Mouse (Mus musculus) embryonic fibroblast, embryonic 13.5 days (primary cell): ENCODE data around the gene Ndel1. TPM values are rescaled to one million over a fixed set of nuclear protein-coding genes. Genes with fewer than 3 reads are reported as not detected.

Source experiments
- H3K27ac ChIP-seq: 2 replicates; pipeline ENCODE4 v1.5.1; 2012; ENCODE audit warnings: low read length, control low read depth, inconsistent platforms; ENCODE audit not compliant: insufficient read depth
- H3K4me1 ChIP-seq: 2 replicates; pipeline ENCODE4 v1.6.1; 2011; ENCODE audit warnings: low read length; ENCODE audit not compliant: control insufficient read depth, insufficient read depth
- H3K4me3 ChIP-seq: 2 replicates; pipeline ENCODE4 v1.5.1; 2011; ENCODE audit warnings: mild to moderate bottlenecking, control low read depth, low read length; ENCODE audit not compliant: insufficient read depth
- CTCF ChIP-seq: IDR thresholded peaks from 2 replicates; pipeline ENCODE4 v1.5.1; 2011; ENCODE audit warnings: mild to moderate bottlenecking, control low read depth, low read length, moderate library complexity, borderline replicate concordance; ENCODE audit not compliant: insufficient read depth
- POLR2A ChIP-seq: IDR thresholded peaks from 2 replicates; pipeline ENCODE4 v1.6.1; 2011; ENCODE audit warnings: low read depth, mild to moderate bottlenecking, control low read depth, low read length, moderate library complexity
- polyA plus RNA-seq: library from polyadenylated mRNA; stranded (reverse); fragments of >200 nt; gene quantifications from 2 replicates; pipeline ENCODE4 v1.2.4, GENCODE M21; 2011; ENCODE audit warnings: low read depth; ENCODE audit not compliant: missing spikeins, insufficient read length

The Ndel1 gene
- 107 and 122 TPM in 2 replicates for polyA plus RNA-seq

GRCm38 (mm10) chr11:68871748-68872147 is at the start of gene Ndel1:
TSS of gene Ndel1 (minus strand) at chr11:68871858.
- Histone ChIP-seq H3K27ac (no peak within 1 kb of the TSS), H3K4me3 (no peak within 1 kb of the TSS), H3K4me1 (no peaks in the 10 kb centered on the region)
- TF ChIP-seq CTCF (no peak), POLR2A (no peak)

GRCm38 (mm10) chr11:68914566-68914965 is 42.9 kb upstream of the Ndel1 start:
- H3K4me1 ChIP-seq: no peaks in the 10 kb centered on the region; the same call in 1 of the 2 replicates
- H3K4me3 ChIP-seq: no peak overlapping the region
- no peak overlapping the region for H3K27ac ChIP-seq
- TF ChIP-seq POLR2A (no peak), CTCF (no peak)

GRCm38 (mm10) chr11:68911531-68912177 is 40.0 kb upstream of the Ndel1 start:
- H3K27ac ChIP-seq: no peak overlapping the region
- no peak overlapping the region for H3K4me3 ChIP-seq
- H3K4me1 ChIP-seq: peaks cover under 1% of the 10 kb centered on the region; the same call in 1 of the 2 replicates
- TF ChIP-seq CTCF (no peak), POLR2A (no peak)

GRCm38 (mm10) chr11:68908846-68909503 is 37.3 kb upstream of the Ndel1 start:
- Histone ChIP-seq H3K4me3 (no peak overlapping the region), H3K4me1 (peaks cover 5% of the 10 kb centered on the region), H3K27ac (no peak overlapping the region)
- TF ChIP-seq POLR2A (no peak), CTCF (no peak)

- Histone ChIP-seq H3K4me3 (no peak overlapping the region), H3K4me1 (peaks cover 5% of the 10 kb centered on the region), H3K27ac (no peak overlapping the region)
- TF ChIP-seq POLR2A (no peak), CTCF (no peak)
Observed at GRCm38 (mm10) chr11:68907251-68907650, 35.6 kb upstream of the Ndel1 start.

- Histone ChIP-seq H3K27ac (no peak overlapping the region), H3K4me1 (peaks cover 5% of the 10 kb centered on the region), H3K4me3 (no peak overlapping the region)
- TF ChIP-seq POLR2A (peak; percentile 8; the same call in 1 of the 2 replicates), CTCF (no peak)
Observed at GRCm38 (mm10) chr11:68906461-68906790, 34.8 kb upstream of the Ndel1 start.

- H3K4me3 ChIP-seq: no peak overlapping the region
- no peak overlapping the region for H3K27ac ChIP-seq
Observed at GRCm38 (mm10) chr11:68905665-68906460, 34.2 kb upstream of the Ndel1 start.

GRCm38 (mm10) chr11:68905138-68905531 is 33.5 kb upstream of the Ndel1 start:
- Histone ChIP-seq H3K4me1 (peaks cover 5% of the 10 kb centered on the region), H3K4me3 (no peak overlapping the region), H3K27ac (no peak overlapping the region)
- TF ChIP-seq CTCF (no peak), POLR2A (no peak)

More at GRCm38 (mm10) chr11:68905665-68906460, 34.2 kb upstream of the Ndel1 start:
- TF ChIP-seq POLR2A (0 out of 2 replicates have a peak, but pooled peaks have one; percentile 10), CTCF (no peak)
- H3K4me1 ChIP-seq: peaks cover 5% of the 10 kb centered on the region

GRCm38 (mm10) chr11:68904375-68905137 is 32.9 kb upstream of the Ndel1 start:
- TF ChIP-seq POLR2A: no peak; the same call in 1 of the 2 replicates
- TF ChIP-seq CTCF: no peak
- H3K4me1 ChIP-seq: peaks cover 5% of the 10 kb centered on the region
- no peak overlapping the region for H3K27ac ChIP-seq
- H3K4me3 ChIP-seq: no peak overlapping the region
